Mouse (Mus musculus) 3134 (cell line): Measurements from ENCODE around the gene Rbmxl2.

Experiments
- DNase-seq: peaks from one replicate; pipeline ENCODE4 v3.0.0-alpha.2; 2011; ENCODE audit warnings: low spot score; ENCODE audit not compliant: insufficient read length; ENCODE audit errors: extremely low read depth

Gene Rbmxl2

DNA sequence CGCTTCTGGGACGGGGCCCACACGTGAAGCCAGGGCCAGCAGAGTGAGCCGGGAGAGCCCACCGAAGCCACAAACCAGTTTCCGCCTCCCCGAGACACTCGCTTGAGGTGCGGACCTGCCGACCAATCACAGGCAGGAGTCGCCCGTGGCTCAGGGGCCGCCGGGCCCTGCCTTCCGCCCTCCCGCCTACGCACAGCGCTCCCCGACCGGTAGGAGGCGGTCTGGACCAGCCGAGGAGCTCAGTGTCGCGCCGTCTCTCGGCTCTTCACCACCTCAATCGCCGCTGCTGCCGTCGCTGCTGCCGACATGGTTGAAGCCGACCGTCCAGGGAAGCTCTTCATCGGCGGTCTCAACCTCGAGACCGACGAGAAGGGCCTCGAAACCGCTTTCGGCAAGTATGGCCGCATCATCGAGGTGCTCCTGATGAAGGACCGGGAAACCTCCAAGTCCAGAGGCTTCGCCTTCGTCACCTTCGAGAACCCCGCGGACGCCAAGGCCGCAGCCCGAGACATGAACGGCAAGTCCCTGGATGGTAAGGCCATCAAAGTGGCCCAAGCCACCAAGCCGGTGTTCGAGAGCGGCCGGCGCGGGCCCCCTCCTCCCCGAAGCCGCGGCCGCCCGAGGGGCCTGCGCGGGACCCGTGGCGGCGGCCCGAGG, at the start of gene Rbmxl2:
Gene Rbmxl2, plus strand, starts transcription at position 242 of the 657 bp plus-strand sequence.
- DNase-seq, result peak; percentile 5

DNA sequence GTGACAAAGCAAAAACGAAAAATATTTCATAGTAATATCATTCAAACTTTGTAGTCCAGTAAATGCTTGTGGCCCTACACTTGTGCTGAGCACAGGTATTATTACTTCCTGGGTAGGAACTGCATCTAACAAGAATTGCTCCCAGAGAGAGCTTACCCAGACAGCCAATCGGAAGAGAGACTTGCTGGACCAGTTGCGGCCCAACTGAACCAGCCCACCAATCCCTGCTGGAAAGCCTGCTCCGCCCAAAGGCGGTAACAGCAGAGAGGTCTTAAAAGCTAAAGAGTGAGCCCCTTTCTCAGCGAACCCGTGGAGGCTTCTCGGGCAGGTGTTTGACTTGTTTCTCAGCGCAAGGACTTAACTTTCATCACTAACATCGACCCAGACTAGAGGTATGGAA, 42.6 kb upstream of the Rbmxl2 start, which contains the start of gene Nlrp14:
Gene Nlrp14, plus strand, starts transcription at position 301 of the 400 bp plus-strand sequence.
- no peak for DNase-seq

DNA sequence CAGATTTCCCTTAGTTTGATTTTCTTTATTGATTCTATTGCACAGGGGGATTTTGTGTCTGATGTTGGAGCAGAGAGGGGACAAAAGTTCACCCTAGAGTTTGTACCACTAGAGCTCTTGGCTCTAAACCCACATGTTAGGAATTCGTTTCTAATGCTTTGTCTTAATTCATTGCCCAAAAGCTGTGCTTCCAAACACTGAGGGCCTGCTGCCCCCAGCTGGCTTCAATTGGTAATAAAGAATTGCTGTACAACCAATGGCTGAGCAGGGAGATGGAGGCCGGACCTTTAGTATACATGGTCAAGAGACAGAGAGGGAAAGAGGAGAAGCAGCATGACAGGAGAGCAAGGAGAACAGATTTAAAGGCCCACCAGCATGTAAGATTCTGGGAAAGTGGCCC, 28.8 kb upstream of the Rbmxl2 start:
- DNase-seq, result no peak

DNA sequence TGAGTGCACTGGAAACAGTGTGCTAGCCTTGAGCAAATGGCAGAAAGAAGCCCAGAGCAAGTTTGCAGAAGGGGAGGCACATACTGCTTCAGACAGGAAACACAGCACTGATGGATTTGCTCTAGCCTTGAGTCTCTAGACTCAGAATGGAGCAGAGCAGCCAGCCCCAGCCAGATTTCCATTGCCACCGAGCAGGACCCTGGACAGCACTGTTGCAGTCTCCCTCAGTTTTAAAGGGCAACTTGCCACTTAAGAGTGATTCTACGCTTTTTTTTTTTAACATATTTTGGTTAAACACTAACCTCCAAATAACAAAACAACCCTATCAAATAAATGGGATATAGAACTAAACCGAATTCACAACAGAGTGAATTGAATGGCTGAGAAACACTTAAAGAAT, 7.4 kb upstream of the Rbmxl2 start:
- DNase-seq, result no peak

DNA sequence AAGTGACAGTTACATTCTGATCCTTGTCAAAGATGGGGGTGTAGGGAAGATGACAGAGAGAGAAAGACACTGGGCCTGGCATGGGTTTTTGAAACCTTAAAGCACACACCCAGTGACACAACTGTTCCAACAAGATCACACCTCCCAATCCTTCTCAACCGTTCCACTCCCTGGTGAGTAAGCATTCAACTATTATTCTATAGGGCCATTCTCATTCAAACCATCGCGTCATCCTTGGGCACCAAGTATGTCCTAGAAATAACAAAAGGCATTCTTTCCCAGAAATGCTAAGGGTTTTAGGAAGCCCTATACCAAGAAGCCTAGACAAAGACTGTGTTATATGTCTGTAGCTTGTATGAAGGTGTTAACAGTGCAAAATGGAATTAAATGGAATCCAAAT, 1.4 kb upstream of the Rbmxl2 start:
- DNase-seq, result no peak

DNA sequence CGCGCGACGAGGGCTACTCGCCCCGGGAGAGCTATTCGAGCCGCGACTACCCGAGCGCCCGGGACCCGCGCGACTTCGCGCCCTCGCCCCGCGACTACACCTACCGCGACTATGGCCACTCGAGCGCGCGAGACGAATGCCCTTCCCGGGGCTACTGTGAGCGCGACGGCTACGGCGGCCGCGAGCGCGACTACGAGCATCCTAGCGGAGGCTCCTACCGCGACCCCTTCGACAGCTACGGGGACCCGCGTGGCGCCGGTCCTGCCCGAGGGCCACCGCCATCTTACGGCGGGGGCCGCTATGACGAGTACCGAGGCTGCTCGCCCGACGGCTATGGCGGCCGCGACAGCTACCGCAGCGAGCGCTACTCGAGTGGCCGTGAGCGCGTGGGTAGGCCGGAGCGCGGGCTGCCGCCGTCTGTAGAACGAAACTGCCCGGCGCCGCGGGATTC, 906 bp downstream of the Rbmxl2 start:
- no peak for DNase-seq

DNA sequence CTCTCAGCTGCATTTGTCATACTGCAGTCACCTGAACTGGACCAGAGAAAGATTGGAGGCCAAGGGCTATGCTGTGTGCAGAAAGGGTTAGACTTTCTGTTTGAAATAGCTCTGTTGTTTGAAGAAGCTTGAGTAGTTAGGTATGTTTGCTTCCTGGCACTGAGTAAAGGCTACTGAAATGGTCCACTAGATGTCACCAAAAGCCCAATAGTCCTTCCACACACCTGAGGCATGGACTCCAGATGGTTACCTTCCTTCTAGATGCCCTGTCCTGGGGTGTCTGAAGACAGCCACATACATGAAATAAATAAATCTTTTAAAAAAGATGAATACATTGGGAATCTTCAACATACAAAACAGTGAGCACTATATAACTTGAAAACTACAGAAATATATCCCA, 6.5 kb downstream of the Rbmxl2 start:
- no peak for DNase-seq

DNA sequence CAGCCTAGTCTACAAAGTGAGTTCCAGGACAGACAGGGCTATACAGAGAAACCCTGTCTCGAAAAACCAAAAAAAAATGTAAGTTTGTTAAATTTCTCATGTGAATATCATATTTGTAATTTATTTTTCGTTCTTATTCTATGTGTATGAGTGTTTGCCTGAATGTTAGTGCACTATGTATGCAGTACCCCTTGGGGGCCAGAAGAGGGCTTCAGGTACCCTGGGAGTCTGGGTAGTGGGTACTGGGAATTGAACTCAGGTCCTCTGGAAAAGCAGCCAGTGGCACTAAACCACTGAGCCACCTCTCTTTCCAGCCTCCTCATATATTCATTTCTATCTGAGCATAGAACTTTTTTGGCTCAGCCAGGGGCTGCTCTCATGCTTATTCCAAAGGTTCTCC, 7.6 kb downstream of the Rbmxl2 start:
- no peak for DNase-seq

DNA sequence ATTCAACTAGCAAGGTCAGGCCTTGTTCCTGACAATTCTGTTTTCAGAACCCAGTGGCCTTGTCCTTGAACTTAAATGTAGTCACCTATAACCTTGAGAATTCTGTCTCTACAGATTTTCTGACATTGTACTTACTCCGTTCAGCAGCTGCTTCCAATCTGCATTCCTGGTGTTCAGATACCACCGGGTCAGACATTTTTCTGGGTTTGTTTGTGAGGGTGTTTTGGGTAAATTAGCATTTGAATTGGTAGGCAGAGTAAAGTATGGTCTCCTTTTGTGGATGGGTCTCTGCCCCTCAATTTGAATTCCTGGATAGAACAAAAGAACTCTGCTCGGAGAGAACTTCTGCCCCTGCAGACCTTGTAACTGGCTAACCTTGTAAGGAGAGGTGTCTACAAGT, 27.6 kb downstream of the Rbmxl2 start:
- DNase-seq, result no peak

DNA sequence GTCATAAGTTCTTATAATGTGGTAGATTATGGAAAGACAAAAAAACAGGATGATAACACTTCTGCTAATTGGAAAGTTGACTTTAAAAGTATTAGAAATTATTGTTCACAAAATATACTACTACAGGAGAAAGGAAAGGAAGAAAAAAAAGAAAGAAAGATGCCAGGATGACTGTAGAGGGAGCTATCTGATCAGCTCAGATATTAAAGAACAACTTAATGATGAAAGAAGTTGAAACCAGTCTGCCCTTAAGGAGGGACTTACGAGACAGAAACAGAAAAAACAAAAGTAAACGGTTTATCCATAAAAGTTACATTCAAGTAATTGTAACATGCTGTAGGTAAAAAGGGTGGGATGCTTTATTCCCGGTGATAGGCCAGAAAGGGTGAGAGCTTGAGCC, 28.3 kb downstream of the Rbmxl2 start:
- DNase-seq, result no peak

DNA sequence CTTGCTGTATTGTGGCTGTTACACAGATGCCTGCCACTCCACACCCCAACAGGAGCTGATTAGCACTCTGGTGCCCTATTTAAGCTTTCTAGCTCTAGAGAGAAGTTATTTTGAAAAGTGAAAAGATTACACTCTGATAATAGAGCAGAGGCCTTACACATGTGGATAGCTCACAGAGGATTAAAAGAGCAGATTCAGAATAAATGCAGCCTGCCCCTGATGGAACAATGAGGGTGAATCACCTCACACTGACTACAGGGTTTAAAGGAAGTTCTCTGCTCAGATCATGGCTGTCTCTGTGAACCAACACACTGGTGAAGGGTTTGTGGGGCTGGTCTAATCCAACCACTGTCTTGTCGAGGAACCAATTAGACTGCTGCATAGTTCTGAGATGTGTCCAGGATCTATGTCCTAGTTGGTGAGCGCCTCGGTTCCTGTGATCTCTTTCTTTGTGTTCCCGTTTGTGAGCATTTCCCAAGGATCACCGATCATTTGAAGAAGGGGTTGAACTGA, 32.2 kb downstream of the Rbmxl2 start:
- DNase-seq, result no peak

DNA sequence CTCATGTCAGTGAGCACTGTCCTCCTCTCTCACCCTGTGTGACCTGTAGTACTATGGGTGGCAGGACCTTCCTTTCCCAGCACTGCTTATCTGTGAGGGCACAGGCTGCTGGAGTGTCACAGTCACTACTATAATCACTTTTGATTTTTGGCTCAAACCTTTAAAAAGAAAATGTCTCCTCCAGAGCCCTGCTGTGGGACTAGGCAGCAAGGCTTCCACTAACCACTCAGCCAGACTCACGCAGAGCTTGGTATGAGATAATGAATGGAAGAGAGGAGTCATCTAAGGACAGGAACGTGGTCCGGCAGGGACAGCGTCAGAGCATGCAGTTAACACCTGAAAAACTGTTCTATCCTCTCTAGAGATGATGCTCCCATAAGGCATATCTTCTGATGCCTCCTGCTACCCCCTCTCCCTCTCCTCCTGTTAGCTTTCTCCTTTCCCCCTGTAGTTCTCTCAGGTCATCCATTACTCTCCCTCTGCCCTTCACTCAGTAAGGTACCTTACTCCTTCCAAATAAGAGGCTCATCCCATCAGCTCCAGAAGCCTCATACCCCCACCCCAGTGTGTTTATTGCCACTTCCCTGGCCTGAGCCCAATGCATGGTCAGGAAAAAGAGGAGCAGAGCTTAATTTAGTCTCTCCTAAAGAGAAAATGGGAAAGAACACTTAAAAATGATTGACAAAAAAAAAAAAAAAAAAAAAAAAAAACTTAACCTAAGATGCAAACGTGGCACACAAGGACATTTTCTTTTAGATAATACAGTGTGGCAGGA, 41.2 kb downstream of the Rbmxl2 start:
- DNase-seq, result no peak

DNA sequence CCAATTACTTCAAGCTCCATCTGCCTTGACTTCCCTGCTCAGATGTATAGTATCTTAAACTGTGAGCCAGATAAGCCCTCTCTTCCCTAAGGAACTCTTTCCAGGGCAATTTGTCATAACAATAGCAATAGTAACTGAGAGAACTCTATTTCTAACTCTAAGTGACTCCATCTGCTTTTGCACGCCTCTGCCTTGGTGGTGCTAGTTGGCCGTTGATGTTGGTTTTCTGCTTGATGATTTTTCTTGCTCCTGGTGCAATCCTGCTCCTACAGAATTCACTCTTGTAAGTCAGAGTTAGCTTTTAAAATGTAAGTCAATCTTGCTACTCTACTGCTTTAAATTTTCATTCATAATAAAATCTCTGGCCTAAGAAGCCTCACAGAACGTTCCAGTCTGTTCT, 44.1 kb downstream of the Rbmxl2 start:
- no peak for DNase-seq

DNA sequence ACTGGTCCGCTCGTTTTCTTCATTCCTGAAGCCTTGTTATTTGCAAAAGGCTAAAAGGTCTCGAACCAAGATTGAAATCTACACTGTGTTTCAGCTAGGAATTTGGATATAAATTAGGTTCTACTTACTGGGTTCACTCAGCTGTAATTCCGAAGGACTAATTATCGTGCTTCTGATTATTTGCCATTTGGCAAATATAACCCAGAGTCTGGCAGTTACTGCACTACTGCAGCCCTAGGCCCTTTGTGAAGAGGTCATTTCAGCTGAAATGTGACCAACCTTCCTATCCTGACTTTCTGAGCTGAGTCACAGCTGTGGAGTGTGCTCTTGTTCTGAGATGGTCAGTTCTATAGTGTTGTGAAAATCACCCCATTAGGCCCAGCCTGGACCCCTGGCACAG, 50.7 kb downstream of the Rbmxl2 start:
- DNase-seq, result no peak
